Mouse (Mus musculus): ENCODE data around the gene Cox8a. TPM values are rescaled to one million over a fixed set of nuclear protein-coding genes. Genes with fewer than 3 reads are reported as not detected.

Gene Cox8a
- total and polyA plus RNA-seq, 3 experiments, result 374 to 934 (median 515) TPM

GRCm38 (mm10) chr19:7195900-7196728, 21.3 kb downstream of the Cox8a start:
- no peak for ATAC-seq (ENCODE audit: extremely low read depth, insufficient number of reproducible peaks, low FRiP score, poor library complexity, severe bottlenecking)
- H3K4me1 ChIP-seq (ENCODE audit: insufficient read depth, low read depth, low read length), result peaks cover 45% of the 10 kb centered on the region
- no peak for DNase-seq (ENCODE audit: low spot score)
- TF ChIP-seq GATA1 (IDR thresholded peaks at IDR 0.05; ENCODE audit: borderline replicate concordance, low read length) (no peak), CTCF (IDR thresholded peaks at IDR 0.05; ENCODE audit: low read depth, low read length) (no peak), GATA2 (IDR thresholded peaks at IDR 0.05; ENCODE audit: borderline replicate concordance, low read depth, low read length) (no peak)
- H3K27me3 ChIP-seq (ENCODE audit: insufficient read depth, low read length), result peaks cover 13% of the 10 kb centered on the region; the same call in 1 of the 2 replicates
- H3K4me3 ChIP-seq (ENCODE audit: low read depth, low read length), result no peak overlapping the region
- H3K36me3 ChIP-seq (replicated peaks), result peaks cover 60% of the 10 kb centered on the region
- H3K9me3 ChIP-seq (replicated peaks), result no peaks in the 10 kb centered on the region

- H3K4me3 ChIP-seq (ENCODE audit: low read depth, low read length), result no peak overlapping the region
- H3K27me3 ChIP-seq (ENCODE audit: insufficient read depth, low read length), result peaks cover 42% of the 10 kb centered on the region
- peaks cover 24% of the 10 kb centered on the region for H3K36me3 ChIP-seq (replicated peaks)
- TF ChIP-seq TAL1 (conservative IDR thresholded peaks at IDR 0.05; ENCODE audit: low read depth, low read length) (no peak), GATA2 (IDR thresholded peaks at IDR 0.05; ENCODE audit: borderline replicate concordance, low read depth, low read length) (no peak), CTCF (IDR thresholded peaks at IDR 0.05; ENCODE audit: low read depth, low read length) (no peak), GATA1 (IDR thresholded peaks at IDR 0.05; ENCODE audit: borderline replicate concordance, low read length) (no peak), POLR2AphosphoS5 (IDR thresholded peaks at IDR 0.05; ENCODE audit: insufficient replicate concordance, low read depth, low read length) (no peak)
- peaks cover 23% of the 10 kb centered on the region for H3K4me1 ChIP-seq (ENCODE audit: insufficient read depth, low read depth, low read length)
- H3K9me3 ChIP-seq (replicated peaks), result no peaks in the 10 kb centered on the region
- DNase-seq (ENCODE audit: low spot score), result no peak
- ATAC-seq (ENCODE audit: extremely low read depth, insufficient number of reproducible peaks, low FRiP score, poor library complexity, severe bottlenecking), result no peak
Observed at GRCm38 (mm10) chr19:7192561-7192967, 24.9 kb downstream of the Cox8a start.

- H3K36me3 ChIP-seq (replicated peaks), result peaks cover 15% of the 10 kb centered on the region
- H3K4me3 ChIP-seq (ENCODE audit: low read depth, low read length), result no peak overlapping the region
- no peak for DNase-seq (ENCODE audit: low spot score)
- H3K9me3 ChIP-seq (replicated peaks), result no peaks in the 10 kb centered on the region
- peaks cover 13% of the 10 kb centered on the region; the same call in 1 of the 2 replicates for H3K4me1 ChIP-seq (ENCODE audit: insufficient read depth, low read depth, low read length)
- peaks cover 50% of the 10 kb centered on the region for H3K27me3 ChIP-seq (ENCODE audit: insufficient read depth, low read length)
- no peak for ATAC-seq (ENCODE audit: extremely low read depth, insufficient number of reproducible peaks, low FRiP score, poor library complexity, severe bottlenecking)
- TF ChIP-seq CTCF (IDR thresholded peaks at IDR 0.05; ENCODE audit: low read depth, low read length) (no peak), TAL1 (conservative IDR thresholded peaks at IDR 0.05; ENCODE audit: low read depth, low read length) (no peak), GATA2 (IDR thresholded peaks at IDR 0.05; ENCODE audit: borderline replicate concordance, low read depth, low read length) (no peak), POLR2AphosphoS5 (IDR thresholded peaks at IDR 0.05; ENCODE audit: insufficient replicate concordance, low read depth, low read length) (no peak), GATA1 (IDR thresholded peaks at IDR 0.05; ENCODE audit: borderline replicate concordance, low read length) (no peak)
Observed at GRCm38 (mm10) chr19:7191639-7192038, 25.8 kb downstream of the Cox8a start.

GRCm38 (mm10) chr19:7190986-7191385, 26.4 kb downstream of the Cox8a start:
- Histone ChIP-seq H3K9me3 (replicated peaks) (no peaks in the 10 kb centered on the region), H3K4me3 (ENCODE audit: low read depth, low read length) (no peak overlapping the region), H3K4me1 (ENCODE audit: insufficient read depth, low read depth, low read length) (peaks cover 9% of the 10 kb centered on the region; the same call in 1 of the 2 replicates), H3K36me3 (replicated peaks) (peaks cover 8% of the 10 kb centered on the region), H3K27me3 (ENCODE audit: insufficient read depth, low read length) (peaks cover 53% of the 10 kb centered on the region)
- ATAC-seq (ENCODE audit: extremely low read depth, insufficient number of reproducible peaks, low FRiP score, poor library complexity, severe bottlenecking) (no peak), DNase-seq (ENCODE audit: low spot score) (no peak)
- TF ChIP-seq CTCF (IDR thresholded peaks at IDR 0.05; ENCODE audit: low read depth, low read length) (no peak), GATA2 (IDR thresholded peaks at IDR 0.05; ENCODE audit: borderline replicate concordance, low read depth, low read length) (no peak), GATA1 (IDR thresholded peaks at IDR 0.05; ENCODE audit: borderline replicate concordance, low read length) (no peak), TAL1 (conservative IDR thresholded peaks at IDR 0.05; ENCODE audit: low read depth, low read length) (no peak), POLR2AphosphoS5 (IDR thresholded peaks at IDR 0.05; ENCODE audit: insufficient replicate concordance, low read depth, low read length) (no peak)

- no peaks in the 10 kb centered on the region for H3K9me3 ChIP-seq (replicated peaks)
- DNase-seq (ENCODE audit: low spot score), result no peak
- H3K36me3 ChIP-seq (replicated peaks), result no peaks in the 10 kb centered on the region
- TF ChIP-seq GATA2 (IDR thresholded peaks at IDR 0.05; ENCODE audit: borderline replicate concordance, low read depth, low read length), result no peak
- TF ChIP-seq CTCF (IDR thresholded peaks at IDR 0.05; ENCODE audit: low read depth, low read length), result no peak
- TF ChIP-seq TAL1 (conservative IDR thresholded peaks at IDR 0.05; ENCODE audit: low read depth, low read length), result no peak
- no peak for TF ChIP-seq POLR2AphosphoS5 (IDR thresholded peaks at IDR 0.05; ENCODE audit: insufficient replicate concordance, low read depth, low read length)
- TF ChIP-seq GATA1 (IDR thresholded peaks at IDR 0.05; ENCODE audit: borderline replicate concordance, low read length), result no peak
- ATAC-seq (ENCODE audit: extremely low read depth, insufficient number of reproducible peaks, low FRiP score, poor library complexity, severe bottlenecking), result no peak
- peaks cover 9% of the 10 kb centered on the region; the same call in 1 of the 2 replicates for H3K4me1 ChIP-seq (ENCODE audit: insufficient read depth, low read depth, low read length)
- no peak overlapping the region for H3K4me3 ChIP-seq (ENCODE audit: low read depth, low read length)
- H3K27me3 ChIP-seq (ENCODE audit: insufficient read depth, low read length), result peaks cover 60% of the 10 kb centered on the region
Observed at GRCm38 (mm10) chr19:7189026-7189425, 28.4 kb downstream of the Cox8a start.

- no peaks in the 10 kb centered on the region for H3K9me3 ChIP-seq (replicated peaks)
- no peak for DNase-seq (ENCODE audit: low spot score)
- no peak for TF ChIP-seq GATA1 (IDR thresholded peaks at IDR 0.05; ENCODE audit: borderline replicate concordance, low read length)
- no peak for TF ChIP-seq TAL1 (conservative IDR thresholded peaks at IDR 0.05; ENCODE audit: low read depth, low read length)
- no peak for TF ChIP-seq POLR2AphosphoS5 (IDR thresholded peaks at IDR 0.05; ENCODE audit: insufficient replicate concordance, low read depth, low read length)
- no peak for TF ChIP-seq CTCF (IDR thresholded peaks at IDR 0.05; ENCODE audit: low read depth, low read length)
- no peak for TF ChIP-seq GATA2 (IDR thresholded peaks at IDR 0.05; ENCODE audit: borderline replicate concordance, low read depth, low read length)
- H3K4me1 ChIP-seq (ENCODE audit: insufficient read depth, low read depth, low read length), result peaks cover 8% of the 10 kb centered on the region
- H3K36me3 ChIP-seq (replicated peaks), result no peaks in the 10 kb centered on the region
- peaks cover 71% of the 10 kb centered on the region for H3K27me3 ChIP-seq (ENCODE audit: insufficient read depth, low read length)
- H3K4me3 ChIP-seq (ENCODE audit: low read depth, low read length), result no peak overlapping the region
- ATAC-seq (ENCODE audit: extremely low read depth, insufficient number of reproducible peaks, low FRiP score, poor library complexity, severe bottlenecking), result no peak
Observed at GRCm38 (mm10) chr19:7187157-7187556, 30.3 kb downstream of the Cox8a start.

Data from G1E (cell line).